Mouse (Mus musculus): ENCODE measurements at regions not wholly inside any gene's neighbourhood (a gene's known extent, or its start where the extent isn't known, plus 50 kb on each side); places are given as distances from the start of the nearest gene placed in this dataset.

DNA sequence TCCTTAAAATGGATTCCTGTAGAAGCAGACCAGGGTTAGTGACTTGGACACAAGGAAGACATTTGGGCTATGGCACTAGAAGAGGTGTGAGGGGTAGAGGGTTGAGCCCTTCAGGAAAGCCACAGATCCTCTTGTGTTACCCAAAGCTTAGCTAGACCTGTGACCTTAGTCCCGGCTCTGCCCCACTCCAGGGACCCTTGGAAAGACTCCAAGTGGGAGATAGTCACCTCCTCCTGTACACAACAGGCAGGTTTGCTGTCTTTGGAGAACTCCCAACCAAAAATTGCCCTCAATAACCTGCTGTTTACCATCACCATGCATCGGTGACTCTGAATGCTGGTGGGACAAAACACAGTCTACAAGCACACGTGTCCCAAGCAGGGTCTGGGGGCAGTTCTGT, 164.5 kb downstream of the Gadd45g start:
- H3K27me3 ChIP-seq: no peaks in the 10 kb centered on the region
- in situ Hi-C loops (cut with MboI; ENCODE audit: low pct_unique_long_range_greater_than_20kb): no loop called here
- ATAC-seq (no peak), DNase-seq (ENCODE audit: low read depth, low spot score) (no peak)
- POLR2A ChIA-PET: no interaction called here
- CTCF ChIA-PET: no interaction called here
- TF ChIP-seq CTCF (IDR thresholded peaks at IDR 0.05): no peak

DNA sequence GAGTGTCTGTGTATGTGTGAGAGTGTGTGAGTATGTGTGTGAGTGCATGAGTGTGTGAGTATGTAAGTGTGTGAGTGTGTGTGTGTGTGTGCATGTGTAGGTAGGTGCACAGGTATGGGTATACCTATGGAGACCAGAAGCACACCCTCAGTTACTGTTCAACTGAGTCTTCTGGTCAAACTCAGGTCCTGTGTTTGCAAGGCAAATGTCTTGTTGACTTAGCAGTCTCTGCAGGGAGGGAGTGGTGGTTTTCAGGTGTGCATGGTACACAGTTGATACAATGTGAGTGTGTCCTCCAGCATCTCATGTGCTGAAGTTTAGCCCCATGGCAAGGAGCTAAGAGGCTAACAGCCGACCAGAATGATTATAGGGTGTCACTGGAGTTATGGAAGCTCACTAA, 166.7 kb downstream of the Gadd45g start:
- H3K27me3 ChIP-seq: no peaks in the 10 kb centered on the region

DNA sequence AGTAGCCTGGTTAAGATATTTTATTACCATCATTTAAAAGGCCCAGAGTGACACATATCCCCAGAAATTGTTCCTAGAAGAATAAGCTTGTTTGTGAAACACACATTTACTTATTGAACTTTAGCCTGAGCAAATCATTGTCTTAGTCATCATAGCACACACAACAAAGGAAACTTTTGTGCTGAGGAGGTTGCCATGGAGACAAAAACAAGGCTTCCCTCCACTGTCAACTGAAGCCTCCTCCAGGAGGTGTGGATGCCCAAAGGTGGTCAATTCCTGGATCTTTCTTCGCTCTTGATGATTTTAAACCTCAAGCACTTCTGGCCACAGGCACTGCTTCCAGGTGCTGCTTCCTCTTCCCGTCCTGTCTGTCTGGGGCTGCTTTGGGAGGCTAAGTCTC, 167.3 kb downstream of the Gadd45g start:
- no peak for ATAC-seq

More for the DNA sequence above, 166.7 kb downstream of the Gadd45g start:
- in situ Hi-C loops (cut with MboI; ENCODE audit: low pct_unique_long_range_greater_than_20kb): no loop called here
- no peak for TF ChIP-seq CTCF (IDR thresholded peaks at IDR 0.05)
- ChIA-PET CTCF (no interaction called here), POLR2A (no interaction called here)
- no peak for ATAC-seq
- no peak for DNase-seq (ENCODE audit: low read depth, low spot score)

DNA sequence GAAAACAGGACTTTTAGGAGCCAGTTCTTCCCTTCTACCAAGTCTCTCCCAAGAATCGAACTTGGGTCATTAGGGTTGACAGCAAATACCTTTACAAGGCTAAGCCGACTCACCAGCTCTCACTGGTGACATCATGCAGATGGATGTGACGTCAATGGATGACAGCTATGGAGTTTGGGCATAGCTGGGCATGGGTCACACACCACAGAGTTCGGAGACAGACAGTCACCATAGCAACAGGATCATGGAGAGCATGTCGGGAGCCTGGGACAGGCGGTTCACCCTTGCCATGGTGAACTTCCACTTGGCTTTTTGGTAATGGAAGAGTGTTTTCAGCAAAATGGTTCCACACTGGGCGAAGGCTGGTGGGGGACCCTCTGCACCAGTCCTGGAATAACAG, 168.1 kb downstream of the Gadd45g start:
- ATAC-seq: no peak
- POLR2A ChIA-PET: interaction anchor here (0.9 kb wide), 1 partner anchor 20 kb away, joined by 3 read pairs; no protein-coding TSS in a partner anchor
- in situ Hi-C loops (cut with MboI; ENCODE audit: low pct_unique_long_range_greater_than_20kb): no loop called here
- TF ChIP-seq CTCF (IDR thresholded peaks at IDR 0.05): no peak
- H3K27me3 ChIP-seq: no peaks in the 10 kb centered on the region
- CTCF ChIA-PET: no interaction called here
- no peak for DNase-seq (ENCODE audit: low read depth, low spot score)

More for the DNA sequence above, 167.3 kb downstream of the Gadd45g start:
- in situ Hi-C loops (cut with MboI; ENCODE audit: low pct_unique_long_range_greater_than_20kb): no loop called here
- DNase-seq (ENCODE audit: low read depth, low spot score): no peak
- TF ChIP-seq CTCF (IDR thresholded peaks at IDR 0.05): no peak
- ChIA-PET POLR2A (interaction anchor here (0.9 kb wide), 1 partner anchor 19 kb away, joined by 3 read pairs; no protein-coding TSS in a partner anchor), CTCF (no interaction called here)
- H3K27me3 ChIP-seq: no peaks in the 10 kb centered on the region

DNA sequence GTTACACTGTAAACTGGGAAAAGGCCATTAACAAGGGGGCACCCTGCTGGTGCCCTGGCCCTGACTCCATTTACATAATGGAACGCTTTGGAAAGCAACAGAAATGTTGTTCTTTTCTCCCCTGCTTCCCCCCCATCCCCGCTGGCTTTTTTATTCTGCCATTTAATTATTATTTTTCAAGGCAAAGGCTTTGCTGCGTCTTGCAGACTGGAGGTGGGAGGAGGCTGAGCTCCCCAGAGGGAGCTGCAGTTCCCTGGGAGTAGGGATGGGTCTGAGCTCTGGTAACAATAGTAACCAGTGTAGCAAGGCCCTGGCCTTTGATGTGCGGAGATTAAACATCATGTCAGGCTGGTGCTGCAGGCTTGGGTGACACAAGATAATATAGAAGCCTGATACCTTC, 168.6 kb downstream of the Gadd45g start:
- DNase-seq (ENCODE audit: low read depth, low spot score) (no peak), ATAC-seq (no peak)
- TF ChIP-seq CTCF (IDR thresholded peaks at IDR 0.05): no peak
- in situ Hi-C loops (cut with MboI; ENCODE audit: low pct_unique_long_range_greater_than_20kb): no loop called here
- CTCF ChIA-PET: no interaction called here
- no peaks in the 10 kb centered on the region for H3K27me3 ChIP-seq
- POLR2A ChIA-PET: no interaction called here

DNA sequence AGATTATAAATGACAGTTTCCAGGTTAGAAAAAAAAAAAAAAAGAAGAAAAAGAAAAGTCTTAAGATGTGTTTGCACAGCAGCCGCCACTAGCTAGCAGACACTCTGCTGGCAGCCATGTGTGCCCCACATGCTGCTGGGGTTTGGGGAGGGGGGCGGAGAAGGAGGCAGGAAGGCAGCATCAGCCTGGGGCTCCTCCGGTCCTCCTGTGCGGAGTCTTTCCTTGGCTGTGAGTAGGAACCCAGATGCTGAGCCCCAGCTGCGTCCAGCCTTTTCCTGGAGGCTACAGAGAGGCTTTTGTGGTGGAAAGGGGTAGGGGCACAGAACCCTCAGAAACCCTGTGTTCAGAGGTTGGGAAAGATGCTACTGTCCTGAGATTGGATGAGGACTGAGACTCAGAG, 169.0 kb downstream of the Gadd45g start:
- TF ChIP-seq CTCF (IDR thresholded peaks at IDR 0.05): no peak
- POLR2A ChIA-PET: no interaction called here
- no peaks in the 10 kb centered on the region for H3K27me3 ChIP-seq
- ATAC-seq (no peak), DNase-seq (ENCODE audit: low read depth, low spot score) (no peak)
- CTCF ChIA-PET: no interaction called here
- in situ Hi-C loops (cut with MboI; ENCODE audit: low pct_unique_long_range_greater_than_20kb): no loop called here

DNA sequence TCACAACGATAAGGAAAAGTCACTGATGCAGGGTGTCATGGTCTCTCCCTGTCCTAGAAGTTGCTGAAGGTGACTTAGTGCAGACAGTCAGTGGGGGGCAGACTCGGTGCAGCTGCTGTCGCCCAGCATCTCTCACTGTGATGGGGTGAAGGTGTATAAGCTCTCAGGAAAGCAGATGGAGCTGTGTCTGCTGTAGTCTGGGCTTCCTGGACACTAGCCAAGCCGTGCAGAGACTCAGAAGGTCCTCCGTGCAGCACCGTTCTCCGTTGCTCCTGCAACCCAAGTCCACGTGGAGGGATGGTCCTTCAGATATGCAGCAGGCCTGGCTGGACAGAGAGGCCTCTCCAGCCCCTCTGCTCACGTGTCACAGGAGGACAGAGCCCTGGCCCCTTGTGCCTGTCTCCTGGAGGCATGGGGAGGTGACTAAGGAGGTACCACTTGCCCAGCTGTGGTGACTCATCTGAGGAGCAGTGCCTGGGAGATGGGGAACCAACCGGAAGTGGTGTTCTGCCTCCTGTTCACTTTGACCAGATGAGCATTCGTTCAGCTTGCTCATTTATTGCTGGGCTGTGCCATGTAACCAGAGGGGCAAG, 171.2 kb downstream of the Gadd45g start:
- ChIA-PET CTCF (interaction anchor here (1.0 kb wide), 1 partner anchor 13 kb away, joined by 3 read pairs; no protein-coding TSS in a partner anchor), POLR2A (no interaction called here)
- TF ChIP-seq CTCF (IDR thresholded peaks at IDR 0.05): no peak
- no peak for DNase-seq (ENCODE audit: low read depth, low spot score)
- no peaks in the 10 kb centered on the region for H3K27me3 ChIP-seq
- in situ Hi-C loops (cut with MboI; ENCODE audit: low pct_unique_long_range_greater_than_20kb): no loop called here
- peak; percentile 72 for ATAC-seq

DNA sequence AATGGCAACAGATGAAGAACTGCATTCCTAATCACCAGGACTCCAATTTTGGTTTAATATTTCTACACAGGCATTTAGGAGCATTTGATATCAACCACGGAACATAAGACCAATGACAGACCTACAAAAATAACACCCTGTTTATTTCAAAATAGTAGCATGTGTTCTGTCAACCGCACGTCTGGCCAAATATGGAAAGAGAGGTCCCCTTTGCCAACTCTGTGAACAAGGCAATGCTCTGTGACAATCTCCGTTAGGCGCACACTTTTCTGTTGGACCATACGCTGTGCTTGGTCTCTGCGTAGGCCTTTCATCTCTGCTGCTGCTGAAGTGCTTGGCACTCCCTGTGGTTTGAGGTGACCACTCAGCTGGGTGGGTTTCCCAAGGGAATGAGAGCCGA, 173.2 kb downstream of the Gadd45g start:
- CTCF ChIA-PET: no interaction called here
- no peak for TF ChIP-seq CTCF (IDR thresholded peaks at IDR 0.05)
- DNase-seq (ENCODE audit: low read depth, low spot score): no peak
- POLR2A ChIA-PET: no interaction called here
- H3K27me3 ChIP-seq: no peaks in the 10 kb centered on the region
- ATAC-seq: no peak
- in situ Hi-C loops (cut with MboI; ENCODE audit: low pct_unique_long_range_greater_than_20kb): no loop called here

DNA sequence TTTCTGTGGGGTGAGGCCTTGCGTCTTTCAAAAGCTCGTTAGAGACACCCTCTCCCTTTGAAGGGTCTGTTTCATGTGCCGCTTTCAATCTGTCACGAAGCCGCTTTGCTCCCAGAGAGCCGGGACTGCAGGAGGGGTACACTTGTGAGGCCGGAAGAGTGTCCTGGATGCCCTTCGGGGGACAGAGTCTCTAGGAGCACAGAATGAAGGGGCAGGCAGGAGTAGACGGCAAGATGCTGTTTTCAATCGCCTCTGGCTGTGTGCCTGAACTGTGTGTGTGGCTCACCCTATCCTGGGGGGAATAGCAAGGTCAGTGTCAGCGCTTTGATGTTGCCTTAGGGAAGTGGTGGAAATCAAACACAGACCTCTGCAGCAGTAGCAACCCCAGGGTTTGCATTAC, 174.7 kb downstream of the Gadd45g start:
- TF ChIP-seq CTCF (IDR thresholded peaks at IDR 0.05): no peak
- no peaks in the 10 kb centered on the region for H3K27me3 ChIP-seq
- DNase-seq (ENCODE audit: low read depth, low spot score): no peak
- in situ Hi-C loops (cut with MboI; ENCODE audit: low pct_unique_long_range_greater_than_20kb): no loop called here
- ChIA-PET CTCF (no interaction called here), POLR2A (no interaction called here)
- ATAC-seq: no peak

DNA sequence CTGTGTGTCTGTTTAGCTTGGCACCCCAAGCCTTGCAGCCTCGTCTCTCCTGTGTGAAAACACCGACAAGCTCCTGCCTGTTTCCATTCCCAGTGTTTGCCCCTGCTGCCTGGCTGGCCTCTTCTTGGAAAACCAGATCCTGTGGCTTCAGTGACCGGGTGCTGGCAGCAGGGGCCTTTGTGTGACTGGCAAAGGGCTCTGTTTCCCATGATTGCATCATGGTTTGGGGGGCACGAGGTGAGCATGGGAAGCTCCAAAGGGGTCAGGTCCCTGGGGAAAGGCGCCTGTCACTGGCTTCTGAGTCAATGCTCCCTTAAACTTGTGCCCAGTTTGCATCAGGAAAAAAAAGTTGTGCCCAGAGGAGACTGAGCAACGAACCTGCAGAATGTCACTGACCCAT, 175.3 kb downstream of the Gadd45g start:
- no peak for ATAC-seq

DNA sequence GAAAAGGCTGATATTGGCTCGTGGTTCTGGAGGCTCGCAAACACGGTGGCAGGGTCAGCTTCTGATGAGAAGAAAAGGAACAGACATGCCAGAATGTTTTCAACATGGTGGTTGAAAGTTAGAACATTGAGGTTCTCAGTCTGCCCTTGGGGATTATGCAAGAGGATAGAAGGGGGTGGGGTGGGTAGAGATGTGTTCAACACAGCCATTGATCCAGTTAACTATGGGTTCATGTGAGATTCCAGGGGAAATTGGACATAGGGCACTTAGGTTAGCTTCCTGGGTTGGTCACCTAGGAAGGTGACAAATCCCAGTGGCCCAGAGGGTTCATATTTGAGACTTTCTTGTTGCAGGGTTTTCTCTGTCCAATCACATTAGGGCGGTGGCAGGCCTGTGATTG, 176.1 kb downstream of the Gadd45g start:
- in situ Hi-C loops (cut with MboI; ENCODE audit: low pct_unique_long_range_greater_than_20kb): no loop called here
- ChIA-PET POLR2A (interaction anchor here (0.6 kb wide), 1 partner anchor 59 kb away, joined by 3 read pairs; no protein-coding TSS in a partner anchor), CTCF (interaction anchor here (1.0 to 1.1 kb wide), 2 partner anchors 10 to 177 kb away, joined by 3 read pairs; no protein-coding TSS in a partner anchor)
- DNase-seq (ENCODE audit: low read depth, low spot score): no peak
- TF ChIP-seq CTCF (IDR thresholded peaks at IDR 0.05): no peak
- no peak for ATAC-seq
- H3K27me3 ChIP-seq: no peaks in the 10 kb centered on the region

More for the DNA sequence above, 175.3 kb downstream of the Gadd45g start:
- in situ Hi-C loops (cut with MboI; ENCODE audit: low pct_unique_long_range_greater_than_20kb): no loop called here
- no peak for TF ChIP-seq CTCF (IDR thresholded peaks at IDR 0.05)
- POLR2A ChIA-PET: no interaction called here
- DNase-seq (ENCODE audit: low read depth, low spot score): no peak
- CTCF ChIA-PET: interaction anchor here (1.1 kb wide), 1 partner anchor 11 kb away, joined by 3 read pairs; no protein-coding TSS in a partner anchor
- no peaks in the 10 kb centered on the region for H3K27me3 ChIP-seq

DNA sequence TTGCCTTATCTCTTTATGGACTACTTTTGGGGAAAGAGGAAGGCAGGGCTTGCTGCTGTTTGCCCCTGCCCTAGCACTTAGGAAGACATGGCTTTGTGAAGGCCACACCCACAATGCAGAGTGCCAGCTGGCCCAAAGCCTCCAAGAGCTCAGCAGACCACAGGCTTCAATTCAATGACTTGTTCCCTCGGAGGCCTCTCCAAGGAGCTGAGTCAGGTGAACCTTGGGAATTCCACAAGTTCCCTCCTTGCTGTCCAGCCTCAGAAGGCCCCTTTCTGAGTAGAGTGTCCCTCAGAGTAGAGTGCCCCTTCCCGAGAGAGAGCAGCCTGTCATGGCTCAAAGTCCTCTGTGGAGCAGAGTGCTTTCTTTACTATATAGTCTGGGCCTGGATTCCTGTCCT, 177.9 kb downstream of the Gadd45g start:
- POLR2A ChIA-PET: interaction anchor here (1.0 kb wide), 1 partner anchor 48 kb away, joined by 3 read pairs; no protein-coding TSS in a partner anchor
- in situ Hi-C loops (cut with MboI; ENCODE audit: low pct_unique_long_range_greater_than_20kb): no loop called here
- DNase-seq (ENCODE audit: low read depth, low spot score) (no peak), ATAC-seq (peak; percentile 68)
- no peak for TF ChIP-seq CTCF (IDR thresholded peaks at IDR 0.05)
- CTCF ChIA-PET: interaction anchor here (0.9 to 1.4 kb wide), 2 partner anchors 20 to 180 kb away, joined by 3 read pairs; no protein-coding TSS in a partner anchor
- H3K27me3 ChIP-seq: no peaks in the 10 kb centered on the region

Measured in Patski (cell line).